Mouse (Mus musculus): Measurements from ENCODE around the gene Olfr921. TPM values are rescaled to one million over a fixed set of nuclear protein-coding genes. Genes with fewer than 3 reads are reported as not detected.

Gene Olfr921
- polyA plus RNA-seq, 1 experiment from 2014 or later: not detected

Other genes starting within 250 kb of the Olfr921 start
- not detected in 2 replicates for gene Olfr910, start 235.2 kb upstream of the Olfr921 start, polyA plus RNA-seq (2015; fragmentation: Nextera tagmentation; extraction: Ambion mirVana)
- not detected in 2 replicates for gene Olfr912, start 192.9 kb upstream of the Olfr921 start, polyA plus RNA-seq (2015; fragmentation: Nextera tagmentation; extraction: Ambion mirVana)
- not detected in 2 replicates for gene Olfr913, start 180.3 kb upstream of the Olfr921 start, polyA plus RNA-seq (2015; fragmentation: Nextera tagmentation; extraction: Ambion mirVana)
- not detected in 2 replicates for gene Olfr914, start 168.0 kb upstream of the Olfr921 start, polyA plus RNA-seq (2015; fragmentation: Nextera tagmentation; extraction: Ambion mirVana)
- gene Olfr916, start 113.2 kb upstream of the Olfr921 start, polyA plus RNA-seq (2015; fragmentation: Nextera tagmentation; extraction: Ambion mirVana): not detected in 2 replicates
- gene Olfr917, start 107.2 kb upstream of the Olfr921 start, polyA plus RNA-seq (2015; fragmentation: Nextera tagmentation; extraction: Ambion mirVana): not detected in 2 replicates
- not detected in 2 replicates for gene Olfr918, start 98.5 kb upstream of the Olfr921 start, polyA plus RNA-seq (2015; fragmentation: Nextera tagmentation; extraction: Ambion mirVana)
- not detected in 2 replicates for gene Olfr919, start 69.4 kb upstream of the Olfr921 start, polyA plus RNA-seq (2015; fragmentation: Nextera tagmentation; extraction: Ambion mirVana)
- 19.4 and 22.7 TPM in 2 replicates for gene Vwa5a, start 54.8 kb upstream of the Olfr921 start, polyA plus RNA-seq (2015; fragmentation: Nextera tagmentation; extraction: Ambion mirVana)
- gene Olfr920, start 20.8 kb upstream of the Olfr921 start, polyA plus RNA-seq (2015; fragmentation: Nextera tagmentation; extraction: Ambion mirVana): 0.04 TPM in 1 of 2 replicates, not detected in the other
- gene Olfr922, start 41.5 kb downstream of the Olfr921 start, polyA plus RNA-seq (2015; fragmentation: Nextera tagmentation; extraction: Ambion mirVana): not detected in 2 replicates
- 0.10 TPM in 1 of 2 replicates, not detected in the other for gene Olfr923, start 53.5 kb downstream of the Olfr921 start, polyA plus RNA-seq (2015; fragmentation: Nextera tagmentation; extraction: Ambion mirVana)
- gene Olfr924, start 71.4 kb downstream of the Olfr921 start, polyA plus RNA-seq (2015; fragmentation: Nextera tagmentation; extraction: Ambion mirVana): not detected in 2 replicates
- gene Olfr26, start 82.0 kb downstream of the Olfr921 start, polyA plus RNA-seq (2015; fragmentation: Nextera tagmentation; extraction: Ambion mirVana): not detected in 2 replicates
- gene Olfr926, start 104.1 kb downstream of the Olfr921 start, polyA plus RNA-seq (2015; fragmentation: Nextera tagmentation; extraction: Ambion mirVana): not detected in 2 replicates
- not detected in 2 replicates for gene Olfr930, start 156.7 kb downstream of the Olfr921 start, polyA plus RNA-seq (2015; fragmentation: Nextera tagmentation; extraction: Ambion mirVana)
- gene Olfr933, start 199.2 kb downstream of the Olfr921 start, polyA plus RNA-seq (2015; fragmentation: Nextera tagmentation; extraction: Ambion mirVana): not detected in 2 replicates
- gene Olfr934, start 215.2 kb downstream of the Olfr921 start, polyA plus RNA-seq (2015; fragmentation: Nextera tagmentation; extraction: Ambion mirVana): not detected in 2 replicates
- gene Olfr935, start 226.6 kb downstream of the Olfr921 start, polyA plus RNA-seq (2015; fragmentation: Nextera tagmentation; extraction: Ambion mirVana): not detected in 2 replicates

All from embryonic facial prominence, embryonic 13.5 days (tissue).